Mouse (Mus musculus) liver, adult 2 months (tissue): ENCODE measurements around the gene Cttnbp2. TPM values are rescaled to one million over a fixed set of nuclear protein-coding genes. Genes with fewer than 3 reads are reported as not detected.

Experiments
- DNase-seq: peaks from one replicate; pipeline ENCODE4 v3.0.0-alpha.2; 2011; ENCODE audit warnings: low read depth, low spot score; ENCODE audit errors: extremely low read depth
- H3K27ac ChIP-seq: fragments of 200-500 bp; replicated peaks from 2 replicates; pipeline ENCODE4 v1.5.1; 2012; ENCODE audit warnings: low read depth, mild to moderate bottlenecking, control low read depth, inconsistent platforms, low read length; ENCODE audit not compliant: insufficient read depth
- H3K27me3 ChIP-seq: fragments of 200-500 bp; 2 replicates; pipeline ENCODE4 v1.6.1; 2012; ENCODE audit warnings: mild to moderate bottlenecking, moderate library complexity, low read length, inconsistent platforms; ENCODE audit not compliant: control insufficient read depth, insufficient read depth
- H3K36me3 ChIP-seq: fragments of 200-500 bp; 2 replicates; pipeline ENCODE4 v1.6.1; 2012; ENCODE audit warnings: low read length, inconsistent platforms; ENCODE audit not compliant: control insufficient read depth, insufficient read depth
- H3K4me1 ChIP-seq: fragments of 200-500 bp; 2 replicates; pipeline ENCODE4 v1.6.1; 2011; ENCODE audit warnings: low read length; ENCODE audit not compliant: control insufficient read depth, insufficient read depth
- H3K4me3 ChIP-seq: fragments of 200-500 bp; 2 replicates; pipeline ENCODE4 v1.5.1; 2011; ENCODE audit warnings: low read depth, mild to moderate bottlenecking, control low read depth, low read length, moderate library complexity; ENCODE audit not compliant: insufficient read depth
- H3K79me2 ChIP-seq: fragments of 200-500 bp; 2 replicates; pipeline ENCODE4 v1.6.1; 2012; ENCODE audit warnings: inconsistent platforms, mild to moderate bottlenecking, low read length, moderate library complexity; ENCODE audit not compliant: control insufficient read depth, insufficient read depth
- H3K9ac ChIP-seq: fragments of 200-500 bp; 2 replicates; pipeline ENCODE4 v1.6.1; 2012; ENCODE audit warnings: low read depth, mild to moderate bottlenecking, control low read depth, inconsistent platforms, low read length
- CTCF ChIP-seq: fragments of 200-500 bp; IDR thresholded peaks from 2 replicates; pipeline ENCODE4 v1.5.1; 2011; ENCODE audit warnings: low read depth, low read length, control low read depth
- POLR2A ChIP-seq: fragments of 200-500 bp; IDR thresholded peaks from 2 replicates; pipeline ENCODE4 v1.6.1; 2011; ENCODE audit warnings: low read length, control low read depth; ENCODE audit not compliant: insufficient read depth; ENCODE audit errors: extremely low read depth
- WGBS: fragments of 180-500 bp; shearing (Covaris S2); methylation state at CpG from one replicate; pipeline ENCODE4 v1.1.7; 2018; 5-methylcytosine and 5-hydroxymethylcytosine counted together
- polyA plus RNA-seq: library from polyadenylated mRNA; depleted of rRNA; stranded (reverse); fragments of >200 nt; gene quantifications from 2 replicates; pipeline ENCODE4 v1.2.3, GENCODE M21; 2012
- total RNA-seq: library from RNA; depleted of rRNA; stranded (reverse); fragments of >200 nt; gene quantifications from 2 replicates; pipeline ENCODE4 v1.2.3, GENCODE M21; 2014

Cttnbp2 gene
- total and polyA plus RNA-seq, 2 experiments: 0.05 to 0.18 TPM

GRCm38 (mm10) chr6:18360154-18360553, 154.5 kb downstream of the Cttnbp2 start:
- Histone ChIP-seq H3K79me2 (no peaks in the 10 kb centered on the region), H3K4me3 (no peak overlapping the region), H3K36me3 (no peaks in the 10 kb centered on the region), H3K27me3 (no peaks in the 10 kb centered on the region), H3K4me1 (no peaks in the 10 kb centered on the region), H3K27ac (no peak overlapping the region), H3K9ac (no peak overlapping the region)
- no peak for DNase-seq
- 49% methylated on average over 1 of the region's 1 CpGs for WGBS
- TF ChIP-seq CTCF (no peak), POLR2A (no peak)

- TF ChIP-seq CTCF: no peak
- H3K36me3 ChIP-seq: no peaks in the 10 kb centered on the region
- no peaks in the 10 kb centered on the region for H3K79me2 ChIP-seq
- H3K9ac ChIP-seq: no peak overlapping the region
- DNase-seq: no peak
- WGBS: 38% methylated on average over 3 of the region's 3 CpGs
- no peak overlapping the region for H3K4me3 ChIP-seq
- no peaks in the 10 kb centered on the region for H3K4me1 ChIP-seq
- H3K27ac ChIP-seq: no peak overlapping the region
- no peaks in the 10 kb centered on the region for H3K27me3 ChIP-seq
These were observed 165.3 kb downstream of the Cttnbp2 start for GRCm38 (mm10) chr6:18349153-18349858.

GRCm38 (mm10) chr6:18344272-18344671, 170.4 kb downstream of the Cttnbp2 start:
- Histone ChIP-seq H3K27me3 (no peaks in the 10 kb centered on the region), H3K4me1 (no peaks in the 10 kb centered on the region), H3K36me3 (no peaks in the 10 kb centered on the region), H3K9ac (no peak overlapping the region), H3K79me2 (no peaks in the 10 kb centered on the region), H3K4me3 (no peak overlapping the region), H3K27ac (no peak overlapping the region)
- no peak for TF ChIP-seq CTCF
- no peak for DNase-seq
- 79% methylated on average over 2 of the region's 2 CpGs for WGBS

GRCm38 (mm10) chr6:18338307-18338706, 176.3 kb downstream of the Cttnbp2 start:
- Histone ChIP-seq H3K4me3 (no peak overlapping the region), H3K9ac (no peak overlapping the region), H3K4me1 (no peaks in the 10 kb centered on the region), H3K79me2 (no peaks in the 10 kb centered on the region), H3K36me3 (no peaks in the 10 kb centered on the region), H3K27me3 (no peaks in the 10 kb centered on the region), H3K27ac (no peak overlapping the region)
- DNase-seq: no peak
- no peak for TF ChIP-seq POLR2A

GRCm38 (mm10) chr6:18335393-18335792, 179.2 kb downstream of the Cttnbp2 start:
- no peaks in the 10 kb centered on the region for H3K79me2 ChIP-seq
- no peak overlapping the region for H3K9ac ChIP-seq
- no peak for TF ChIP-seq CTCF
- no peak for TF ChIP-seq POLR2A
- DNase-seq: no peak
- H3K27me3 ChIP-seq: no peaks in the 10 kb centered on the region
- H3K27ac ChIP-seq: no peak overlapping the region
- 68% methylated on average over 3 of the region's 3 CpGs for WGBS
- H3K36me3 ChIP-seq: no peaks in the 10 kb centered on the region
- no peak overlapping the region for H3K4me3 ChIP-seq
- no peaks in the 10 kb centered on the region for H3K4me1 ChIP-seq

GRCm38 (mm10) chr6:18322950-18323349, 191.7 kb downstream of the Cttnbp2 start:
- Histone ChIP-seq H3K9ac (no peak overlapping the region), H3K27ac (no peak overlapping the region), H3K4me1 (no peaks in the 10 kb centered on the region), H3K36me3 (no peaks in the 10 kb centered on the region), H3K4me3 (no peak overlapping the region), H3K79me2 (no peaks in the 10 kb centered on the region), H3K27me3 (no peaks in the 10 kb centered on the region)
- no peak for DNase-seq
- TF ChIP-seq POLR2A: no peak
- no peak for TF ChIP-seq CTCF
- 76% methylated on average over 1 of the region's 1 CpGs for WGBS
